Mouse (Mus musculus): ENCODE results near the gene Gipc1.
A peak's percentile ranks its signal among the peaks of the same experiment; 100 is the strongest.

The Gipc1 gene

DNA sequence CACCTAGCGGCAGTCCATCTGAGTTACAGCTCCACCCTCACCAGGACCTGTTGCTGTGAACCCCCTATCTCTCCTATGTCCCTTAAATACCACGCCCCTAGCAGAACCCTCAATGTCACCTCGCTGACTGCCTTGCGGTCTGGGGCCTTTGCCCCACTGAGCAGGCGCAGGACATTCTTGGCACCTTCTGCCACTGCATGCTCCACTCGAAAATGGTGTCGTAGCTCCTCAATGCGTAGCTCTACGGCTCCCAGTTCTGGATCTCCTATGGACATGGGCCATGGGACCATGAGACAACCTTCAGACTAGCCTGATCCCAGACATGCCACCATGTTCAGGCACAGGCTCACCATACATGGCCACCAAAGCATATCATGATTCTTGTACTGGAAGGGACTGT is 32.0 kb downstream of the Gipc1 start:
- H3K36me3 ChIP-seq (ENCODE audit: control insufficient read depth, insufficient read depth, low read length, poor library complexity, severe bottlenecking), result peaks cover 21% of the 10 kb centered on the region
- no peak for DNase-seq (ENCODE audit: low read depth, low spot score)

DNA sequence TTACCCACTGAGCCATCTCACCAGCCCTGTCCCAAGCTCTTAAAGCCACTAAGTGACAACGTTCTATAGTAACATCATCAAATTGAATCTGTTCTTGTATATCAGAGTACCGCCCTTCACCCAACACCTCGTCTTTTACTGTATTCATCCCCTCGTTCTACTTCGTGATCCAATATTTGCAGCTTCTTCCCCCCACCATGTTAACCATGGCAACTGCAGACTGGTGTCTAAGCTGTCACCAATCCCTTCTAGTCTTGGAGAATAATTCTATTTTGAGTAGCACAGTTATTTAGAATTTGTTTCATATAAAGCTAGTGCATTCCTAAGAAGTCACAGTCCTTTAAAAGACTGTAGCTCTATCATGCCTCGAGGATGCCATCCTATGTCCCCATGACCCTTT is 36.8 kb downstream of the Gipc1 start:
- H3K36me3 ChIP-seq (ENCODE audit: control insufficient read depth, insufficient read depth, low read length, poor library complexity, severe bottlenecking), result peaks cover 16% of the 10 kb centered on the region
- no peak for DNase-seq (ENCODE audit: low read depth, low spot score)
- no peaks in the 10 kb centered on the region for H3K27me3 ChIP-seq (ENCODE audit: control insufficient read depth, insufficient read depth, low read length, poor library complexity, severe bottlenecking)

More for the DNA sequence above, 32.0 kb downstream of the Gipc1 start:
- no peaks in the 10 kb centered on the region for H3K27me3 ChIP-seq (ENCODE audit: control insufficient read depth, insufficient read depth, low read length, poor library complexity, severe bottlenecking)

DNA sequence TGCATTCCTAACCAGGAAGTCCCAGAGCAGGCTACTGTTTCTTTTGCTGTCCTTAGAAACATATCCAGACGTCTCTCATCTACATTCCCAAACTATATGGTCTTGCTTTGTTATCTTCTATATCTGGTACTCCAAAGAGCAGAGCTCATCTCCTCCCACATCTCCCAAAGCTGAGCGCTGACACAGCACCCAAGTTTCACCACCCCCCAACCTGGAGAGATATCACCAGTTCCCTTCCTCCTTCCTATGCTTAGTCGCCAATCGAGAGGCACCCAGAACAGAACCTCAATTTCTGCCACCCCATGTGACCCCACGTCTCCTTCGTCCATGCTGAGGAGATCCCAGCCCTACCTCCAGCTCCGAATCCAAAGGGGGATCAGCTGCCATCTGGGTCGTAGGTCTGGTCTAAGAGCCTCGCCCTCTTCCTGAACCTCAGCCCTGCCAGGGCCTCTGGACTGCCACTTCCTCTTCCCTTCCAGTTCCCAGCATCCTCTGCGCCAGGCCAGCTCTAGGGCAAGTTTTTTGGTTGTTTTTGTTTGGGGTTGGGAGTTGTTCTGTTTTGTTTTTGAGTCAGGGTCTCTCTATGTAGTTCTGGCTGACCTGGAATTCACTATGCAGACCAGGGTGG is 41.2 kb downstream of the Gipc1 start:
- DNase-seq (ENCODE audit: low read depth, low spot score), result peak; percentile 28

DNA sequence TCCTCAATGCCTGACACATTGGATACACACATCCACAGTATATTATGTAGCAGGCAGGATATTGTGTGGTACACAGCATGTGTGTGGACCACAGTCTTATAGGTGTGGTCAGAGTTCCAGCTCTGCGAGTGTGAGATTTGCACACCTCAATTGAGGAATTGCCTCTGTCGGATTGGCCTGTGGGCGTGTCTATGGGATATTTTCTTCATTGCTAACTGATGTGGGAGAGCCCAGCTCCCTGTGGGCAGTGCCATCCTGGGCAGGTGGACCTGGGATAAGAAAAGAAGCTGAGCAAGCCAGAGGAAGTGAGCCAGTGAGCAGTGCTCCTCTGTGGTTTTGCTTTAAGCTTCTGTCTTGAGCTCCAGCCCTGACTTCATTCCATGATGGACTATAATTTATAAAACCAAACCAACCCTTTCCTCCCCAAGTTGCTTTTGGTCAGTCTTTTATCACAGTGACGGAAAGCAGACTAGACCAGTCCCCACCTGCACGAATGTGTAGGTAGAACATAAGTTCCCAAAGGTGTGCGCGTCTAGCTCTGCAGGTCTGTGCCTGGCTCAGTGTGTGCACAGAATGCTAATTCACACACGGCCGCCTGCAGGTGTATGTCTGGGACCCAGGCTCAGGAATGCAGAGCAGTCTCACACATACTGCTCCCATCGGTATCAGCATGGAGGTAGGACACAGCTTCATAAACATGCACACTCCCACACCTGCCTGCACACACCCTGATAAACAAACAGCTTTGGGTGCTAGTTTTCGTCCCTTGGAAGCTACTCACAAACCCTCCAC is 42.1 kb downstream of the Gipc1 start:
- H3K27me3 ChIP-seq (ENCODE audit: control insufficient read depth, insufficient read depth, low read length, poor library complexity, severe bottlenecking), result no peaks in the 10 kb centered on the region
- peaks cover 11% of the 10 kb centered on the region; the same call in 1 of the 2 replicates for H3K36me3 ChIP-seq (ENCODE audit: control insufficient read depth, insufficient read depth, low read length, poor library complexity, severe bottlenecking)
- no peak for DNase-seq (ENCODE audit: low read depth, low spot score)

More for the DNA sequence above, 41.2 kb downstream of the Gipc1 start:
- Histone ChIP-seq H3K36me3 (ENCODE audit: control insufficient read depth, insufficient read depth, low read length, poor library complexity, severe bottlenecking) (peaks cover 11% of the 10 kb centered on the region; the same call in 1 of the 2 replicates), H3K27me3 (ENCODE audit: control insufficient read depth, insufficient read depth, low read length, poor library complexity, severe bottlenecking) (no peaks in the 10 kb centered on the region)

DNA sequence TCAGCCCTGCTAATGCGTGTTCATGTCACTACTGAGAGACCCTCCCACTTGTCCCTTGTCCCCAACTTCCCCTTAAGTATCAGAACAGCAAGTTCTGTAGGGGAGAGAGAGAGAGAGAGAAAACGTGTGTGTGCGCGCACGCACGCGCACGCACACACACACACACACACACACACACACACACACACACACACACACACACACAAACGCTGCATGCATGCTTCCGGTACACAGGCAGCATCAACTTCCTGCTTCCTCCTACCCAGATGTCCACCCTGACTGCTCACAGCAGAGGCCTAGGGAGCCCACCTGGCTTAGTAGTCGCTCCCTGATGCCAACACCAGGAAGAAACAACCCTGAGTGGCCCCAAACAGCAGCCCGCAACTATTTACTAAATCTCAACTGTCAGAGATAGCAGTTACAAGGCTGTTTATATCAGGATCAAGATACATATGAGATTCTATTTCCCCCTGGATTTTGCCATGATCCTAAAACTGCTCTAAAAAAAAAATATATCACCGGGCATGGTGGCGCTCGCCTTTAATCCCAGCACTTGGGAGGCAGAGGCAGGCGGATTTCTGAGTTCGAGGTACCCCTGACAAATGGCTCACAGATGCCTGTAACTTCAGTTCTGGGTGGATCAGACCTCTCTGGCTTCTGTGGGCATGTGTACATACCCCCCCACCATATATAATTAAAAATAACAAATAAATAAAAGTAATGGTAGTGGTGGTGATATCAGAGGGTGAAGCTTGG is 43.1 kb downstream of the Gipc1 start:
- H3K27me3 ChIP-seq (ENCODE audit: control insufficient read depth, insufficient read depth, low read length, poor library complexity, severe bottlenecking), result no peaks in the 10 kb centered on the region
- peaks cover 8% of the 10 kb centered on the region; the same call in 1 of the 2 replicates for H3K36me3 ChIP-seq (ENCODE audit: control insufficient read depth, insufficient read depth, low read length, poor library complexity, severe bottlenecking)
- peak; percentile 72 for DNase-seq (ENCODE audit: low read depth, low spot score)

DNA sequence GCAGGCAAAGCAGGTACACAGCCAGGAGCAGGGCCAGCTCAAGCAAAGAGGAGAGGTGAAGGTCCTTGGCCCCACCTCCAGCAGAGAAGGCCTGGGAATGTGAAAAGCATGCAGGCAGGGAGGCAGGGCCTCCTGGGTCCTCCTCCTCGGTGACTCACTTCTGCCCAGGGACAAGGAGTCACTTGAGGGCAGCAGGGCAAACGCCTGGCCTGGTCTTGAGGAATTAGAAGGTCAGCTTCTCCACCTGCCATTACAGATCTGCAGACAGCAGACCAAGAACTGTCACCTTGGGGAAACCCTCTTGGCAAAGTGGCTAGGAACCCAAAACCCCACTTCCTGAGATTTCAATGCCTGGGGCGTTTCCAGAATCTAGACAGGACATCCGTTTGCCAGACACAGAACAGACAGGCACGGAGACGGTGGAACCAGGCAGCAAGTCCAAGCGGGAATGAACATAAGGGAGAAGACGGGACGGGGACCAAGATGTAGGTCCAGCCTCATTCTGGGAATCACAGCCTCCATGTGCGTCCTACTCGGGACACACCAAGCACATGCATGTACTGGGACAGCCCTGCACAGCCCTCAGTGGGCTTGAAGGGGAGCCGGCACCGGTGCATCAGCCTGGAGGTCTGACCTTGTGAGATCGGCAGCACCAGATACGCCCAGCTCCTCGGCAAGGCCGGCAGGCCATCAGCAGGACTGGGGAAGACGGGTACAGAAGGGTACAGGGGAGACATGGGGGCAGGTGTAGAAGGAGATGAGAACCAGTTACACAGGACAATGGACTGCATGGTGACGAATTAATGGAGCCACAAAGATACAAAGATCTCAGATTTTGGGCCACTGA is 45.1 kb downstream of the Gipc1 start:
- no peak for DNase-seq (ENCODE audit: low read depth, low spot score)
- H3K27me3 ChIP-seq (ENCODE audit: control insufficient read depth, insufficient read depth, low read length, poor library complexity, severe bottlenecking), result no peaks in the 10 kb centered on the region

DNA sequence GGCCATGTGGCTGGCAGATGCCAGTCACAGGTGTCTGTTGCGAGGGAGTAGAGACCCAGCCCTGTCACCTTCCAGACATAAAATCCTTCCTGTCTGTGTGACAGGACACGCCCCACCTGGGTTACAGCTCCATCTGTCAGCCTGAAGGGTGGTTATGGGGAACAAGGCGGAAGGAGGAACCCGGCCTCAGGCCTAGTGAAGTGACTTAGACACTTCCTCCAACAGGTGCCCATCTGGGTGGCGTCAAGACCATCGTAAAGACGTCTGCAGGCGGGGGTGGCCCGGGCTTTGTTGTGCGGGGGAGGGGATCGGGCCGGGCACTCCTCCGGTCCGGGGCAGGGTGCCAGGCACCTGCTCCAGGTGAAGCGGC is 45.8 kb downstream of the Gipc1 start:
- Histone ChIP-seq H3K36me3 (ENCODE audit: control insufficient read depth, insufficient read depth, low read length, poor library complexity, severe bottlenecking) (no peaks in the 10 kb centered on the region), H3K27me3 (ENCODE audit: control insufficient read depth, insufficient read depth, low read length, poor library complexity, severe bottlenecking) (no peaks in the 10 kb centered on the region)
- peak; percentile 93 for DNase-seq (ENCODE audit: low read depth, low spot score)

More for the DNA sequence above, 45.1 kb downstream of the Gipc1 start:
- no peaks in the 10 kb centered on the region for H3K36me3 ChIP-seq (ENCODE audit: control insufficient read depth, insufficient read depth, low read length, poor library complexity, severe bottlenecking)

DNA sequence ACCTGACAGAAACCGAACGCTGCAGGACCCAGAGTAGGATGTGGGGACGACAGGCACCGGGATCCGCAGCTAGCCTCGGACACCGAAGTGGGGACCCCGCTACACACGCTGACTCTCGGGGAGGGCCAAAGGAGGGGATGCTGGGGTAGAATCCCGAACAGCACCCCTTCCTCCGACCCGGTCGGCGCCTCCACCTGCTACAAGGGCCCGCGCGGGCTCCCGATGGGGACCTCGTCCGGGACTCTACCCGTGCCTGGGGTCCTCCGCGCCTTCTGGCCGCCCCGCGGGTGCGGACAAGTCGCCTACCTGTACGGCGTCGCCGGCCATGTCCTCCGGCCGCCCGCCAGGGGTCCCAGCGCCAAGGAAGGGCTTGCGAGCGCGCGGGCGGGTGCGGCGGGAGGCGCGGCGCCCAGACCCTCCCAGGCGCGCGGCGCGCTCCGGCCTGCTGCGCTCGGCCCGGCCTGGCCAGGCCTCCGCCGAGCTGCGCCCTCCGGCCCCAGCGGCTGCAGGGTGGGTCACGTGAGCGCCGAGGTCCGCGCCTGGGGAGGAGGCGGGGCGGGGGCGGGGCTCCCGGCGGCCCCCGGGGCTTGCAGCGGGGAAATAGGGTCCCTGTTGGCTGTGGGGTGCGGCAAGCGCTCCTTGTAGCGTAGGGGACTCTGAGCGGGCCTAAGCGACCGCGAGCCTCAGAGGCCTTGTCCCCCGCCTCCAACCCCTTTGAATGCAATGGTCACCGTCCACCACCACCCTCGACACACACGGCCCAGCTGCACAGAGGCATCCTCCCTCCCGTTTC is 46.4 kb downstream of the Gipc1 start, which contains the start of gene Pkn1:
TSS of gene Pkn1 (minus strand) at position 519 of the 793 bp plus-strand sequence.
- Histone ChIP-seq H3K27me3 (ENCODE audit: control insufficient read depth, insufficient read depth, low read length, poor library complexity, severe bottlenecking) (no peaks in the 10 kb centered on the region), H3K36me3 (ENCODE audit: control insufficient read depth, insufficient read depth, low read length, poor library complexity, severe bottlenecking) (no peaks in the 10 kb centered on the region)
- peak; percentile 83 for DNase-seq (ENCODE audit: low read depth, low spot score)

DNA sequence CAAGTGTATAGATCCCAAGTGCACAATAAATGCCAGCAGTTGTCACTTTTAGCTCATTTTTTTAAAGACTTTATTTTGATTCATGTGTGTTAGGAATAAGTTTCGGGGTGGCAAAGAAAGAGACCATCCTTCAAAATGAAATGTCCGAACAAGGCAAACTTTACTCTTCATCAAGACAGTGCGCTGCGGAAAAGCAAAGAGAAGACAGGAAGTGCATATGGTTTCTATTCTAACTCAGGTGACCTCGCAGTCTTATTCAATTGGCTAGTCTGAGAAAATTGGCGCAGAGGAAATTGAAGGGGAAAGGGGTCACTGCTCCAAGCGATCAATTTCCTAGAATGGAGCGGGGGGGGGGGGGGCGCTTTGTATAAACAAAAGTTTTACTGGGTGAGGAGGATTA is 47.1 kb downstream of the Gipc1 start:
- Histone ChIP-seq H3K36me3 (ENCODE audit: control insufficient read depth, insufficient read depth, low read length, poor library complexity, severe bottlenecking) (no peaks in the 10 kb centered on the region), H3K27me3 (ENCODE audit: control insufficient read depth, insufficient read depth, low read length, poor library complexity, severe bottlenecking) (no peaks in the 10 kb centered on the region)
- DNase-seq (ENCODE audit: low read depth, low spot score), result peak; percentile 73

DNA sequence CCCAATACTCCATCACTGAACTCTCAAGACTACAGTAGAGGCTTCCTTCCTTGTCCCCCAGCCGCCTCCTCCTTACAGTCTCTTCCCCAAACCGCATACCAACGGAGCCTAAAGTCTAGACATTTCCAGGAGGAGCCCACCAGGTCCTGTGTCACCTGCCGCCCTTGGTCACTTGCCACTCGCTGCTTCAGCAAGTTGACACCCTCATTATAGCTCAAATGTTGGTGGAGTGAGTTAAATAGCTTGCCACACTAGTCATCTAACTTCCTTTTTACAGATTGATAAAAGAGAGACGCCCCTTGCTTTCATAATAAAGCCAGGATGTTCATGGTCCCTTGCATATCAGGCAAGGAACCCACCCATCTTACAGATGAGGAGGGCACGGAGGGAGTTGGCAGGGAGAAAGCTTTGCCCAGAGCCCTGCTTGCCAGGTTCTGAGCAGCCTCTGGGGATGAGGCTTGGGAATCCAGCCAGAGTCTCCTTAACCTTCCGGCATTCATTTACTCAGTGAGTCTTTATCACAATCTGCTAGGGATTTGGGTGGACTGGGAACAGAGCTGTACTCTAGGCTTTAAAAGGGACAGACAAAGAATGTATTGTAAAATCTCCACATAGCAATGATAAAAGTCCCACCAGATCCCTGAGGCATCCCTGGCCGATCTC is 48.1 kb downstream of the Gipc1 start:
- DNase-seq (ENCODE audit: low read depth, low spot score), result no peak
- Histone ChIP-seq H3K27me3 (ENCODE audit: control insufficient read depth, insufficient read depth, low read length, poor library complexity, severe bottlenecking) (no peaks in the 10 kb centered on the region), H3K36me3 (ENCODE audit: control insufficient read depth, insufficient read depth, low read length, poor library complexity, severe bottlenecking) (no peaks in the 10 kb centered on the region)

DNA sequence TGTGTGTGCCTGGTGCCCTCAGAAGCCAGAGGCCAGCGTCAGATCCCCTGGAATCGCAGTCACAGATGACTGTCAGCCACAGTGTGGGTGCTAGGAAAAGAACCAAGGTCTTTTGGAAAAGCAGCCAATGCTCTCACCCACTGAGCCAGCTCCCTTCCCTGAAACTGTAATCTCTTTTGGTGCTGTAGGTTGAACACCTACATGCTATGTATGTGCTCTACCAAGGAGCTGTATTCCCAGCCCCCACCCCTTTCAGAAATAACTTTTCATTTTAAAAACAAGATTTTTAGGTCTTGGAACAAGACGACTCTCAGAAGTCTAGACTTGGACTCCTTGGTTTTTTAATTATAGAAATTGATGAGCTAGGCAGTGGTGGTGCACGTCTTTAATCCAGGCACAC is 50.9 kb downstream of the Gipc1 start:
- Histone ChIP-seq H3K27me3 (ENCODE audit: control insufficient read depth, insufficient read depth, low read length, poor library complexity, severe bottlenecking) (no peaks in the 10 kb centered on the region), H3K36me3 (ENCODE audit: control insufficient read depth, insufficient read depth, low read length, poor library complexity, severe bottlenecking) (no peaks in the 10 kb centered on the region)
- no peak for DNase-seq (ENCODE audit: low read depth, low spot score)

DNA sequence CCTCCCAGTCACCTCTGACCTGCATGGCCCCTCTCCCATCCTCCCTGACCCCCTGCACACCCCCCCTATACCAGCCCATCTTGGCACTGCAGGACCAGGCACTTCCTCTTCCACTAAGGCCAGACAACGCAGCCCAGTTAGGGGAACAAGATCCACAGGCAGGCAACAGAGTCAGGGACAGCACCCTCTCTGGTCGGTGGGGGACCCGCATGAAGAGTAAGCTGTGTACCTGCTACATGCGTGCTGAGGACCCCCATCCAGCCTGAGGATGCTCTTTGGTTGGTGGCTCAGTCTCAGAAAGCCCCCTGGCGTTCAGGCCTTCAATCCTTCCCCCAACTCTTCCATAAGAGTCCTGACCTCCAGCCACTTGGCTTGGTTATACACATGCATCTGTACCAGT is 53.9 kb downstream of the Gipc1 start:
- Histone ChIP-seq H3K36me3 (ENCODE audit: control insufficient read depth, insufficient read depth, low read length, poor library complexity, severe bottlenecking) (no peaks in the 10 kb centered on the region), H3K27me3 (ENCODE audit: control insufficient read depth, insufficient read depth, low read length, poor library complexity, severe bottlenecking) (no peaks in the 10 kb centered on the region)
- no peak for DNase-seq (ENCODE audit: low read depth, low spot score)

DNA sequence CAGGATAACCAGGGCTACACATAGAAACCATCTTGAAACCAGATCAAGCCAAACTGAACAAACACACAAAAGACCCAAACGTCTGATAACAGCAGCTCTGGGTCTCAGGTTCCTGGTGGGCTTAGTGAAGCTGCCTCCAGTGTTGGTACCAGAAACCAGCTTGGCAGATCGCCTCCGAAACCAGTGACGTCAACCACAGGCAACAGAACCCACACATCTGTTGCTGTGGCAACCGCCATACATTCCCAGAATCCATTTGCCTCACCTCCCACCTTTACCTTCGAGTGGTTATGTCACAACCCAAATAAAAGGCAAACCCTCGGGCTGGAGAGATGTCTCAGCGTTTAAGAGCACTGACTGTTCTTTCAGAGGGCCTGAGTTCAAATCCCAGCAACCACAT is 55.1 kb downstream of the Gipc1 start:
- DNase-seq (ENCODE audit: low read depth, low spot score), result no peak
- Histone ChIP-seq H3K36me3 (ENCODE audit: control insufficient read depth, insufficient read depth, low read length, poor library complexity, severe bottlenecking) (no peaks in the 10 kb centered on the region), H3K27me3 (ENCODE audit: control insufficient read depth, insufficient read depth, low read length, poor library complexity, severe bottlenecking) (no peaks in the 10 kb centered on the region)
